8 mouse cellular contexts compared by ENCODE assay signal in the genomic region with DNA sequence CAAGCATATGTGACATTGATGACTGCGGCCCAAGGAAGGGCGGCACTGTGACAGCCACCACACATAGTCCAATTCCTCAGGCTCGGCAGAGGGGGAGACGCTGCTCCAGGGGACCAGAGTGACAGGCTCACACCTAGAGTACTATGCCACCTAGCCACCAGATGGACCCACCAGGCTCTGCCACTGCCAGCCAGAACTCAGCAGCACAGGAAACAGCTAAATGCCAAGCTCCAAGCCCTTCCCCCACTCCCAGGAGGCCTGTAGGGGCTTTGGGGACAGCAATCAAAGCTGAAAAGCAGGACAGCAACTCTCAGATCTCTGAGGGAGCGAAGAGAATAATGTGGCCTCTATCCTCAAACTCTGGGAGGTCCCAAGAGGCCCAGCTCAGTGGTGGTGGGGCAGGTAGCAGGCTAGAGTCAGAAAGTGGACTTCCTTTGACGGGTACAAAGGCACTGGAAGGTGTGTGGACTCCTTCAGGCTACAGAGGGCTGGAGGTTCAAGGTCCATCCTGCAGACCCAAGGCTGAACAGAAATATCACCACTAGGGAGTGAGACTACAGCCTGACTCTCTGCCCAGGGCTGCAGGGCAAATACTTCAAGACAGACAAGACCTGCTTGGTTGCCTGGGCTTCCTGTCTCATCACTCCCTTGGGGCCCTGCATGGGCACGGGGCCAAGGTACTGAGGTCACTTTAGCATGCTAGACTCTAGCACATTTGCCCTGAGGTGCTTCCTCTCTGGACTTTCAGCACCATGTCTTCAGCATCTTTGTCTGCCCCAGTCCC. TPM values are rescaled to one million over a fixed set of nuclear protein-coding genes. Genes with fewer than 3 reads are reported as not detected.
DNase-seq lines count a peak whose midpoint lies in the region; ATAC-seq and TF ChIP-seq lines count a peak whose summit lies in the region.

No protein-coding gene starts in this region.

- TF ChIP-seq CTCF in left cerebral cortex, adult 2 months (IDR thresholded peaks at IDR 0.05): no peak; the same call in 1 of the 2 replicates
- TF ChIP-seq CTCF in cerebellum, adult 2 months (IDR thresholded peaks at IDR 0.05; ENCODE audit: borderline replicate concordance, insufficient read depth, low read depth, low read length): peak; percentile 34; the same call in 1 of the 2 replicates

- H3K4me1 ChIP-seq in cerebellum, adult 2 months (ENCODE audit: control insufficient read depth, insufficient read depth, low read length): peaks cover 16% of the 10 kb centered on the region

- H3K27me3 ChIP-seq in cerebellum, adult 2 months (ENCODE audit: control insufficient read depth, insufficient read depth, low read length): no peaks in the 10 kb centered on the region

- no peak for DNase-seq in left cerebral cortex, adult 2 months (ENCODE audit: extremely low spot score in 1 of 2, low spot score in 2 of 2)
- DNase-seq in left cerebral cortex, adult 11 months (ENCODE audit: low spot score): no peak
- DNase-seq in MN1 (ENCODE audit: low spot score): peak; percentile 95
- DNase-seq in cerebellum, adult 2 months: peak; percentile 41 to 58
- peak; percentile 58 for DNase-seq in gastrocnemius, postnatal 10 days
- DNase-seq in kidney, adult 11 months: peak; percentile 93
- DNase-seq in c-Kit-positive CD71-positive TER-119-positive erythroid progenitor cells, embryonic 14.5 days (ENCODE audit: low spot score): no peak

- TF ChIP-seq POLR2A in cerebellum, adult 2 months (IDR thresholded peaks at IDR 0.05; ENCODE audit: borderline replicate concordance, insufficient read depth, low read length): no peak

- H3K4me3 ChIP-seq in left cerebral cortex, adult 2 months: no peak overlapping the region
- no peak overlapping the region for H3K4me3 ChIP-seq in cerebellum, adult 2 months (replicated peaks; ENCODE audit: insufficient read depth, low read depth, low read length)

- peak; percentile 44 for ATAC-seq in monocyte, adult 5-6 weeks (replicated peaks; ENCODE audit: insufficient number of reproducible peaks, low FRiP score, low TSS enrichment, poor library complexity, severe bottlenecking)

- intact Hi-C loops in left cerebral cortex, adult 2 months (cut with DNase I): loop anchor here (2.0 kb wide), 1 partner anchor 35 kb away; no protein-coding TSS in a partner anchor

- 31% methylated on average over 7 of the region's 7 CpGs for WGBS in cerebellum, adult 2 months

- 0 out of 2 replicates have a peak overlapping the region, but pooled peaks have one; percentile 18 for H3K27ac ChIP-seq in left cerebral cortex, adult 2 months
- no peak overlapping the region for H3K27ac ChIP-seq in cerebellum, adult 2 months (ENCODE audit: insufficient read depth, low read length)

RNA-seq across cellular contexts. Expression of gene Sfxn5, which starts 37.6 kb away (rescaled TPM):
- total RNA-seq in left cerebral cortex, adult 2 months (2021): 100 to 1,000 TPM; 161 to 173 TPM
- 169 and 172 TPM in 2 replicates for polyA plus RNA-seq in cerebellum, adult 2 months (2012; rRNA removed)
- total RNA-seq in gastrocnemius, postnatal 10 days (2021): 1 to 10 TPM; 2.8 to 5.1 TPM
- 3.7 to 7.3 TPM (median 4.6 TPM) in 3 replicates for total RNA-seq in monocyte, adult 5-6 weeks (2017)

Comparison
In these comparisons a context has a peak if more than half of its experiments do, and no peak if none do; other contexts are left out.
1. DNase-seq: peak in MN1 (single experiment), cerebellum, adult 2 months (2 of 2), gastrocnemius, postnatal 10 days (single experiment) and kidney, adult 11 months (single experiment); none in left cerebral cortex, adult 2 months (0 of 2), left cerebral cortex, adult 11 months (single experiment) and c-Kit-positive CD71-positive TER-119-positive erythroid progenitor cells, embryonic 14.5 days (single experiment).
2. RNA of gene Sfxn5, which starts 37.6 kb away (total RNA-seq): 161 to 173 TPM in left cerebral cortex, adult 2 months; 3.7 to 7.3 TPM in monocyte, adult 5-6 weeks and 2.8 to 5.1 TPM in gastrocnemius, postnatal 10 days; every median in the first group is over 10 times any median in the second.